Mouse (Mus musculus) layer of hippocampus, postnatal 14 days (tissue): ENCODE data around the gene Has1. TPM values are rescaled to one million over a fixed set of nuclear protein-coding genes. Genes with fewer than 3 reads are reported as not detected.
"Not testable (repeated sequence)": the region's sequence is repeated elsewhere in the genome, so short reads cannot be mapped to it uniquely, and the experiment has no call there.

ENCODE experiments used
- DNase-seq, 2 experiments: peaks; one replicate each; pipeline ENCODE4 v3.0.0; 2021 to 2022; ENCODE audit warnings: low spot score in 2 of 2, mixed read lengths in 1 of 2
- total RNA-seq, 2 experiments: library from RNA; stranded (reverse); gene quantifications; 2 replicates each; pipeline ENCODE4 v1.2.3; 2021

The Has1 gene
- total RNA-seq, 2 experiments from 2014 or later, result 0.25 to 0.45 TPM

GRCm38 (mm10) chr17:17845187-17846027, 9.6 kb downstream of the Has1 start:
- no peak for DNase-seq

DNA sequence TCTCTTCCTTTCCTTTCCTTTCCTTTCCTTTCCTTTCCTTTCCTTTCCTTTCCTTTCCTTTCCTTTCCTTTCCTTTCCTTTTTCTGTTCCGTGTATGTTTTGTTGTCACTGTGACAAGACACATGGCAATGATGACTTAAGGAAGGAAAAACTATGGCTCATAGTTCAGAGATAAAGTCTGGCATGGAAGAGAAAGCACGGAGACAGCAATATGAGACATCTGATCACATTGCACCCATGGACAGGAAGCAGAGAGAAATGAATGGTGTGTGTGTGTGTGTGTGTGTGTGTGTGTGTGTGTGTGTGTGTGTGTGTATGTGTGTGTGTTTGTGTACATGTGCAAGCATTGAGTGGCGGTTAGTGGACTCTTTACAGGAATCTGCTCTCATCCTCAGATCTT, 10.4 kb downstream of the Has1 start:
- not testable (repeated sequence) for DNase-seq

DNA sequence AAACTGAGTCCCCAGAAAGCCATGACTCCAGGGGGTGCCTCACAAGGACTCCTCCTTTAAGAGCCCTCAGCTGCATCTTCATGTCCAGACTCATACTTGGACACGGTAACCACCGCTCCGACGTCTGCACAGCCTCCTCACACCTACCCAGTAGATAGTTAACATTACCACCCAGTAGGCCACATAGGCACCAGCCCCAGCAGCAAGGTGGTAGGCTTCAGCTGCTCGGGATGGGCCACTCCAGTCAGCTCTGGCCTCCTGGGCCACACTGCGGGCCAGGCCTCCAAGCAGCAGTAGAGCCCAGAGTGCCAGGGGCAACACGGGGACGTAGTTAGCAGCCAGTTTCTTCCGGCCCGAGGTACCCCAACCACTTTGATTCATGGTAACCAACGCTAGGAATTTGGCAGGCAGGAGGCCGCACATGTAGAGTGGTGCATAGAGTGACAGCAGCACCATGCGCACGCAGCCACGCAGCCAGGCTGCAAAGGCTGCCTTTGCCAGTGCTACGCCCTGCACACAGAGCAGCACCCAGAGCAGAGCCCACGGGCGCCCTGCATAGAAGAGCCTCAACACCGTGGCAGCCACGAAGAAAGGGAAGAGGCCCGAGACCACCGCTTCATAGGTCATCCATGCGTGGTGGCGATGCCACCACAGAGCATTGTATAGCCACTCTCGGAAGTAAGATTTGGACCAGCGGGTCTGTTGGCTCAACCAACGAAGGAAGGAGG, 11.3 kb downstream of the Has1 start:
- no peak for DNase-seq

DNA sequence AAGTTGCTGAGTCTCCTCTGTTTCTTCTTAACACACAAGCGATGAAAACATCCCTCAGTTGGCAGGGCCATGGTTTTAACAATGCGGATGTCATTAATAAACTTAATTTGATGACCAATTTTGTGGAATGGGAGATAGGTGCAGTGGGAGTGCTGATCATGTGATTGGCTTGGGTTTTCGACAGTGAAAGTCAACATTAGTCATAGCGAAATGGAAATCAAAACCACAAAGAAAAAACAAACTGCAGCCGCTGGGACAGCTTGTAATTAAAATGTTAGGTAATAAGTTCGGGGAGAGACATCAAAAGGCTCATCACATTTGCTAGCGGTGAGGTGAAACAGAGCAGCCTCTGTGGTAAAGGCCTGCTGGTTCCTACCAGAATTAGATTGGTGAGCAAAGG, 14.2 kb downstream of the Has1 start:
- no peak for DNase-seq

DNA sequence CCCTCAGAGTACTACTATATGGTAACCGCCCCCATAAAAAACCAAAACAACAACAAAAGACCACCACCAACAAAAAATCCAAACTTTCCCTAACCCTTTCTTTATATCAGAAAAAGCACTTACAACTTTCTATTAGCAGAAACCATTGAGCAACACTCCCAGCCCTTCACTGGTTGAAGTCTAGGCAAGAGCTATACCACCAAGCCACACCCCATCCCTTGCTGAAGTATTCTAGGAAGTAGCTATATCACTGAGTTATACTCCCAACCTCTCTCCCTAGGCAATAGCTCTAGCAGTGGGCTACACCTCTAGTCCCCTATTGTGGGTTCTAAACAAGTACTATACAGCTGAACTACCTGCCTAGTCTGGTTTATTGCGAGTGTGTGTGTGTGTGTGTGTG, 15.7 kb downstream of the Has1 start:
- DNase-seq, result no peak

GRCm38 (mm10) chr17:17837919-17838701, 16.9 kb downstream of the Has1 start:
- peak; percentile 95 to 96 for DNase-seq

DNA sequence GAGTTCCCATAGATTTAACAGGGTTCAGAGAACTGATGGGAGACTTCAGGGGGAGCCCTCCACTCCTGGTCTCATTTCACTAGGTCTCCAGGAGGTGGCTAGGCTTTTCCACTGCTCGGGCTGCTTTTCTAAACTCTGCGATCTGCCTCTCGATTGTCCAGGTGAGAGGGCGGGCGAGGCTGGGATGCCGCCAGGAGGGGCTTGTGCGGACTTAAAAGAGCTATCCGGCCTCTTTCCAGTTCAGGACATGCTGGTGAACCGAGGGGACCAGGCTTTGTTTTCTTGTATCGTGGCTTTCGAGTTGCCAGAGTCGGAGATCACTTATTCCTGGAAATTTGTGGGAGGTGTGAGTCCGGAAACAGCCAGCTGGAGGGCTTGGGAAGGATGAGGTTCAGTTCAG, 17.6 kb downstream of the Has1 start:
- no peak for DNase-seq

DNA sequence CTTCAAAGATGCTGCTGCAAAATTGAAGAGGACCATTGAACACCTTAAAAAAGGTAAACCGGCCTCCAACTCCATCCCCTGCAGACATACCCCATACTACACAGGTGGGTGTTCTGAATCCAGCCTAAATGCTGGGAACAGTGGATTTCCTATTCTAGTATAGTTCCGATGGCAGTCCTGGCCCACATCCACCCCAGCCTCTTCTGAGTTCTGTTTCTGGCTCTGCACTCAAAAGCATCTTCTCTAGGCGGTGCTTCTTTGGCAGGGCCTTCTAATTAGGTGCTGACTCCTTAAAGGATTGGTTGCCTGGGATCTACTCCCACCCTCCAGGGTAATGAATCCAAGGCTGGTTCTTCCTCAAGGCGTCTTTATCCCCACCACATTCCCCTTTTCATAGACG, 18.9 kb downstream of the Has1 start:
- DNase-seq, result no peak

DNA sequence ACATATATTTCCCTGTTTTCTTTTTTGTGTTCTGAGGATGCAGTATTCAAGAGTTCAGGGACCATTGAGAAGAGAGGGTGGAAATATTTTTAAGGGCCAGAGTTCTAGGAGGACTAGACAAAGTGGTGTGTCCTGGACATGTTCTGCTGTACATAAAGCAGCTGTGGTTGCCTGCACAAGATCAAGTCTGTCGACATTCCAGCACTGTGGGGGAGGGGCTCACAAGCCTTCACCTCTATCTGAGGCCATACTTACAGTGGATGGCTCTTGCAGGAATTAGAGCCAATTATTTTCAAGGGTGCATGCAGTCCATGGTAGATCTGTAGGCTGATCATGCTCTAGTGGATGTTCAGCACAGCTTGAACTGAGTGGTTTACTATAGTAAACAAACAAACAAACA, 20.1 kb downstream of the Has1 start:
- DNase-seq, result no peak

- no peak for DNase-seq
Observed at GRCm38 (mm10) chr17:17830731-17831130, 24.3 kb downstream of the Has1 start.

- DNase-seq, result no peak
Observed at GRCm38 (mm10) chr17:17829816-17830535, 25.0 kb downstream of the Has1 start.

GRCm38 (mm10) chr17:17829052-17829785, 25.8 kb downstream of the Has1 start:
- no peak for DNase-seq

- DNase-seq, result peak in 1 of 2 experiments; percentile 52
Observed at GRCm38 (mm10) chr17:17828191-17828981, 26.6 kb downstream of the Has1 start.

DNA sequence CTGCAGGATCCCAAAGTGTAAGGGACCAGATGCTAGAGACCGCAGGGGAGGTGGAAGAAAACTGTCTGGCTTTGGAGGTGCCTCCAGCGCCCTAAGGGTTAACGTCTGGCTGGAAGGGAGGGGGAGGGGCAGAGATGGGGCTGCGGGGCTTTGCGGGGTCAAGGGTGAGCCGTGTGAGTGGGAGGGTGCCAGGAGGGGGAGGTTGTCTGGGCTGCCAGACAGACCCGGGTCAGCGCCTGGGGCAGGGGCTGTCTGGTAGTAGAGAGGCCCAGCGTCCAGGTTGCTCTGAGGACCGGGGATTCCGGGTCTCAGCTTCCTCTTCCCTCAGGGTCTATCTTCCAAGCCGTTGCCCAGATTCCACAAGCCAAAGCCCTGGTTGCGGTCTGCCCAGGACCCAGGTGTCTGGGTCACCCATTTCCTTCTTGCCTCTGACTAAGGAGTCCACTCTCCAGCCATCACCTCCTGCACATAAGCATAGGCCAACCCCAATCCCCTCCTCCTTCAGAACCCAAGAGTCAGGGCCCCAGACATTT, 27.3 kb downstream of the Has1 start:
- DNase-seq, result peak in 1 of 2 experiments; percentile 70

DNA sequence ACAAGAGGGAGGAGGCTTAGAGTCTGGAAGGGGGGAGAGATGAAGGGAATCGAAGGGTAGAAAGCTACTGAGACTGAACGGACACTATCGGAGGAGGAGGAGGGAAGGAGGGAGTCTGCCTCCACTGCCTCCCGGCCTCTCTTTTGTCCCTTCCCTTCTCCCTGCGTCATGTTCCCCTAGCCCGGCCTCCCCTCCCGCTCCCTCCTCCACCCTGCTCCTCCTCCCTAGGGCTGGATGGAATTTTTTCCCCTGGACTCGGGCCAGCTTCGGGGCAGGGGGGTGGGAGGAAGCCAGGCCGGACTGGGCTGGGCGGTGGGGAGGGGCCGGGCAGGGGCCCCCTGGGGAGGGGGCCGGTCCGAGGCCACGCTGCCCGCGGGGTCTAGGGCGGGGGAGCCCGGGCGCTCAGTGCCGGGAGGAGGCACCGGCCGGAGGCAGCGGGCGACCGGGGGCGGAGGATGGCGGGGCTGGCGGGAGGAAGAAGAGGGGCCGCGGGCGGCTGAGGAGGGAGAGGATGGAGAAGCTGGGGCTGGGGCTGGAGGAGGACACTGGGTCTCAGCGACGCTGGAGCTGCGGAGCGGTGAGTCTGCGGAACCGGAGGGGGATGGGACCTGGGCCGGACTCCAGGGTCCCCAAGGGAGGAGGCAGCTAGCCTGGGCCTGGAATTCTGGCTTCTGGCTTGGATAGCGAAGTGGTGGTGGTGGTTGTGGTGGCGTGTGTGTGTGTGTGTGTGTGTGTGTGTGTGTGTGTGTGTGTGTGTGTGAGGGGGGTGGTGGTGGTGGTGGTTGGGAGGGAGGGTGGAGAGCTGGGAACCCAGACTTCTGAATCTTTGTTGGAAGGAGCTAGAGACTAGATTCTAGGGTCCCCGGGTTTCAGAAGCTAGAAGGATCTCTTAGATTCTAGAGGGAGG, 28.0 kb downstream of the Has1 start, which contains the start of gene Spaca6:
Spaca6 (plus strand) TSS at position 408 of the 907 bp plus-strand sequence.
- DNase-seq, result peak; percentile 85 to 92

GRCm38 (mm10) chr17:17825921-17826591, 28.9 kb downstream of the Has1 start:
- no peak for DNase-seq

- DNase-seq, result no peak
Observed at GRCm38 (mm10) chr17:17823612-17824336, 31.2 kb downstream of the Has1 start.
